Mouse (Mus musculus) G1E (cell line): ENCODE data around the gene Mrto4.

Experiments
- CTCF ChIP-seq: IDR thresholded peaks from 2 replicates; pipeline ENCODE4 v1.5.1; 2012; ENCODE audit warnings: low read depth, low read length, inconsistent platforms, mixed read lengths
- GATA1 ChIP-seq: IDR thresholded peaks from 2 replicates; pipeline ENCODE4 v1.6.1; 2012; ENCODE audit warnings: borderline replicate concordance, low read length, inconsistent platforms, mixed read lengths
- POLR2AphosphoS5 ChIP-seq: IDR thresholded peaks from 2 replicates; pipeline ENCODE4 v1.6.1; 2012; ENCODE audit warnings: low read depth, low read length, inconsistent platforms; ENCODE audit not compliant: insufficient replicate concordance

DNA sequence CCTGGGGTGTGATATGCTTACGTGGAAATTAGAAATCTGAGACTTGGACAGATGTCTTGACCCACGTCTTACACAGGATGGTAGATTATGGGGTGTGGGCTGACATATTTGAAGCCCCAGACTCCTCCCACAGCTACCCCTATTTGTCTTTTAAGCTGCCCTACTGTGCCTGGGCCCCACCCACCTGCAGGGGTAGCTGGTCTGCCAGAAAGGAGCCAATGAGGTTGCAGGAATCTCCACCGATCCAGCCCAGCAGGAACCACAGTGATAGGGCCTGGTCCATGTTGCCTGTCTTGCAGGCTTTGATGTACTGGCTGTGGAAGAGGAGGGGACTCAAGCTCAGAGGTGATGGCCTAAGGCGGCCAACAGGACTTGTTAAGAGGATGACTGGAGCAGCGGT is 50.1 kb downstream of the Mrto4 start:
- TF ChIP-seq CTCF = no peak
- no peak for TF ChIP-seq GATA1
- TF ChIP-seq POLR2AphosphoS5 = no peak
